Mouse (Mus musculus): ENCODE data around the gene Slc45a1.

DNA sequence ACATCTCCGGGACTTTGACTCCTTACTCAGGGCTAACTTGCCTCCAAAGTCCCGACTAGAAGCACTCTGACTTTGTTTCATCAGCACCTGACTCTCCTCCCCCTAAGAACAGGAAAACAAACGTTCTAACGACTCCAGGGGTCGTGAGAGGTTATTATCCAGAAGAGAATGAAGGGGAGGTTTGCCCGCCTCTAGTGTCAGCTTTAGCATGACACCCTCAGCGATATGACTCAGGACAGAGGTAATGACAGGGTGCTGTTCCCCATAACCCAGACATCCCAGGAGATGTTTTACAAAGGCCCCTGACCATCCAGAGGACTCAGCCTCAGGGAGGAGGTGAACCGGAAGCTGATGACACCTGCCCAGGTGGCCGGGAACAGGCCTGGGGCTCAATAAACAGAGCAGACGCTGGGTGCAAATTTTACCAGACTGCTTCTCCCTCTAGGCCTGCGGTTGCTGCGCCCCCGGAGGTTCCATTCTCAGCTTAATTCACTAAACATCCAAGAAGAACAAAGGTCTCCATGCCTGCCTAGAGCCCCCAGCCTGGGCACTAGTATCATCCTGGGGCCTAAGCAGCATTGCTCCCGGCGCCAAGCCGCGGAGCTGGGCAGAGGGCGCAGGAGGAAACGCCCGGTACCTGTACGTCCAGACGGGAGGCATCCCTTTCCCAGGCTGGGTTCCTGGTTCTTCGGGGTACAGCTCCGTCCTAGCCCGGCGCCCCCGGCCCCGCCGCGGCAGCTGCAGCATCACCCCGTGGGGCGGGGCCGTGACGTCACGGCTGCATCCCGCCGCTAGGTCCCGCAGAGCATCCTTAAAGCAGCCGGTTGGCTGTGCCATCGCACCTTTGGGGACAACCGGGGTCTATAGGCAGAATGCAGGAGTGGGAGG, at the start of gene Slc45a1:
- TF ChIP-seq GATA1 (IDR thresholded peaks at IDR 0.05; ENCODE audit: borderline replicate concordance, low read length) (no peak), FLI1 (IDR thresholded peaks at IDR 0.05; ENCODE audit: low read length) (no peak)

Data from megakaryocyte, embryonic 14.5 days (primary cell).